Mouse (Mus musculus): ENCODE measurements around the gene Mob3b. TPM values are rescaled to one million over a fixed set of nuclear protein-coding genes. Genes with fewer than 3 reads are reported as not detected.

Gene Mob3b
- polyA plus RNA-seq, 1 experiment from 2014 or later = 11.1 TPM

- H3K36me3 ChIP-seq = no peaks in the 10 kb centered on the region
- ATAC-seq (ENCODE audit: insufficient number of reproducible peaks, low FRiP score, low TSS enrichment, low read depth) = no peak
These were observed 67.7 kb downstream of the Mob3b start for GRCm38 (mm10) chr4:35089321-35090316.

GRCm38 (mm10) chr4:35086067-35086700 lies 71.1 kb downstream of the Mob3b start:
- no peak overlapping the region for H3K4me3 ChIP-seq (replicated peaks)
- H3K9me3 ChIP-seq (replicated peaks) = no peaks in the 10 kb centered on the region
- 0 out of 2 replicates have a peak, but pooled peaks cover 11% of the 10 kb centered on the region for H3K4me1 ChIP-seq
- 39% methylated on average over 7 of the region's 7 CpGs for WGBS
- no peak overlapping the region for H3K9ac ChIP-seq
- H3K27me3 ChIP-seq = no peaks in the 10 kb centered on the region
- no peak overlapping the region for H3K27ac ChIP-seq (replicated peaks)
- ATAC-seq (ENCODE audit: insufficient number of reproducible peaks, low FRiP score, low TSS enrichment, low read depth) = no peak
- H3K36me3 ChIP-seq = no peaks in the 10 kb centered on the region
- H3K4me2 ChIP-seq (replicated peaks) = no peak overlapping the region

More at GRCm38 (mm10) chr4:35089321-35090316, 67.7 kb downstream of the Mob3b start:
- H3K9me3 ChIP-seq (replicated peaks) = no peaks in the 10 kb centered on the region
- H3K4me3 ChIP-seq (replicated peaks) = no peak overlapping the region
- H3K9ac ChIP-seq = no peak overlapping the region
- 0 out of 2 replicates have a peak overlapping the region, but pooled peaks have one; percentile 22 for H3K27ac ChIP-seq (replicated peaks)
- H3K27me3 ChIP-seq = no peaks in the 10 kb centered on the region
- H3K4me2 ChIP-seq (replicated peaks) = no peak overlapping the region
- H3K4me1 ChIP-seq = 0 out of 2 replicates have a peak, but pooled peaks cover 11% of the 10 kb centered on the region
- WGBS = 48% methylated on average over 14 of the region's 14 CpGs

- Histone ChIP-seq H3K9ac (no peak overlapping the region), H3K36me3 (no peaks in the 10 kb centered on the region), H3K27ac (replicated peaks) (no peak overlapping the region), H3K4me3 (replicated peaks) (no peak overlapping the region), H3K27me3 (no peaks in the 10 kb centered on the region), H3K4me1 (no peaks in the 10 kb centered on the region), H3K4me2 (replicated peaks) (no peak overlapping the region), H3K9me3 (replicated peaks) (no peaks in the 10 kb centered on the region)
- WGBS = 80% methylated on average over 8 of the region's 8 CpGs
- ATAC-seq (ENCODE audit: insufficient number of reproducible peaks, low FRiP score, low TSS enrichment, low read depth) = no peak
These were observed 73.2 kb downstream of the Mob3b start for GRCm38 (mm10) chr4:35084060-35084459.

- no peak for ATAC-seq (ENCODE audit: insufficient number of reproducible peaks, low FRiP score, low TSS enrichment, low read depth)
- WGBS = 64% methylated on average over 10 of the region's 10 CpGs
These were observed 74.7 kb downstream of the Mob3b start for GRCm38 (mm10) chr4:35082476-35083114.

GRCm38 (mm10) chr4:35080285-35080684 lies 77.0 kb downstream of the Mob3b start:
- Histone ChIP-seq H3K4me1 (no peaks in the 10 kb centered on the region), H3K4me2 (replicated peaks) (no peak overlapping the region), H3K36me3 (no peaks in the 10 kb centered on the region), H3K9ac (no peak overlapping the region), H3K27ac (replicated peaks) (no peak overlapping the region), H3K4me3 (replicated peaks) (no peak overlapping the region), H3K9me3 (replicated peaks) (no peaks in the 10 kb centered on the region), H3K27me3 (no peaks in the 10 kb centered on the region)
- 81% methylated on average over 6 of the region's 6 CpGs for WGBS
- ATAC-seq (ENCODE audit: insufficient number of reproducible peaks, low FRiP score, low TSS enrichment, low read depth) = no peak

More at GRCm38 (mm10) chr4:35082476-35083114, 74.7 kb downstream of the Mob3b start:
- H3K4me1 ChIP-seq = no peaks in the 10 kb centered on the region
- H3K36me3 ChIP-seq = no peaks in the 10 kb centered on the region
- H3K27ac ChIP-seq (replicated peaks) = no peak overlapping the region
- no peaks in the 10 kb centered on the region for H3K27me3 ChIP-seq
- no peak overlapping the region for H3K4me2 ChIP-seq (replicated peaks)
- no peak overlapping the region for H3K4me3 ChIP-seq (replicated peaks)
- no peaks in the 10 kb centered on the region for H3K9me3 ChIP-seq (replicated peaks)
- no peak overlapping the region for H3K9ac ChIP-seq

- no peak for ATAC-seq (ENCODE audit: insufficient number of reproducible peaks, low FRiP score, low TSS enrichment, low read depth)
- 32% methylated on average over 4 of the region's 4 CpGs for WGBS
- no peak overlapping the region for H3K27ac ChIP-seq (replicated peaks)
These were observed 88.5 kb downstream of the Mob3b start for GRCm38 (mm10) chr4:35068739-35069138.

GRCm38 (mm10) chr4:35066163-35066562 lies 91.1 kb downstream of the Mob3b start:
- H3K27me3 ChIP-seq = no peaks in the 10 kb centered on the region
- ATAC-seq (ENCODE audit: insufficient number of reproducible peaks, low FRiP score, low TSS enrichment, low read depth) = no peak
- no peak overlapping the region for H3K9ac ChIP-seq
- no peak overlapping the region for H3K4me3 ChIP-seq (replicated peaks)
- H3K9me3 ChIP-seq (replicated peaks) = no peaks in the 10 kb centered on the region
- H3K27ac ChIP-seq (replicated peaks) = no peak overlapping the region
- H3K4me1 ChIP-seq = peaks cover 22% of the 10 kb centered on the region
- no peaks in the 10 kb centered on the region for H3K36me3 ChIP-seq
- WGBS = 67% methylated on average over 4 of the region's 4 CpGs
- H3K4me2 ChIP-seq (replicated peaks) = no peak overlapping the region

More at GRCm38 (mm10) chr4:35068739-35069138, 88.5 kb downstream of the Mob3b start:
- Histone ChIP-seq H3K36me3 (no peaks in the 10 kb centered on the region), H3K4me2 (replicated peaks) (no peak overlapping the region), H3K9ac (no peak overlapping the region), H3K4me1 (peaks cover 22% of the 10 kb centered on the region), H3K4me3 (replicated peaks) (no peak overlapping the region), H3K9me3 (replicated peaks) (no peaks in the 10 kb centered on the region), H3K27me3 (no peaks in the 10 kb centered on the region)

- no peaks in the 10 kb centered on the region for H3K27me3 ChIP-seq
- H3K9ac ChIP-seq = no peak overlapping the region
- H3K4me3 ChIP-seq (replicated peaks) = no peak overlapping the region
- H3K36me3 ChIP-seq = no peaks in the 10 kb centered on the region
- WGBS = 32% methylated on average over 15 of the region's 15 CpGs
- H3K4me1 ChIP-seq = peaks cover 22% of the 10 kb centered on the region
- H3K4me2 ChIP-seq (replicated peaks) = no peak overlapping the region
- ATAC-seq (ENCODE audit: insufficient number of reproducible peaks, low FRiP score, low TSS enrichment, low read depth) = peak; percentile 68
- H3K9me3 ChIP-seq (replicated peaks) = no peaks in the 10 kb centered on the region
- H3K27ac ChIP-seq (replicated peaks) = no peak overlapping the region
These were observed 92.0 kb downstream of the Mob3b start for GRCm38 (mm10) chr4:35065075-35065838.

GRCm38 (mm10) chr4:35063146-35063719 lies 94.1 kb downstream of the Mob3b start:
- WGBS = 48% methylated on average over 7 of the region's 7 CpGs
- Histone ChIP-seq H3K27me3 (no peaks in the 10 kb centered on the region), H3K4me3 (replicated peaks) (no peak overlapping the region), H3K9ac (no peak overlapping the region), H3K4me2 (replicated peaks) (no peak overlapping the region), H3K36me3 (no peaks in the 10 kb centered on the region), H3K9me3 (replicated peaks) (no peaks in the 10 kb centered on the region), H3K4me1 (peaks cover 14% of the 10 kb centered on the region), H3K27ac (replicated peaks) (no peak overlapping the region)
- 0 out of 2 replicates have a peak, but pooled peaks have one; percentile 20 for ATAC-seq (ENCODE audit: insufficient number of reproducible peaks, low FRiP score, low TSS enrichment, low read depth)

GRCm38 (mm10) chr4:35060964-35061363 lies 96.3 kb downstream of the Mob3b start:
- no peak overlapping the region for H3K4me2 ChIP-seq (replicated peaks)
- no peak overlapping the region for H3K27ac ChIP-seq (replicated peaks)
- no peak overlapping the region for H3K4me3 ChIP-seq (replicated peaks)
- no peak overlapping the region for H3K9ac ChIP-seq
- ATAC-seq (ENCODE audit: insufficient number of reproducible peaks, low FRiP score, low TSS enrichment, low read depth) = no peak
- peaks cover 11% of the 10 kb centered on the region for H3K4me1 ChIP-seq
- H3K27me3 ChIP-seq = no peaks in the 10 kb centered on the region
- H3K9me3 ChIP-seq (replicated peaks) = no peaks in the 10 kb centered on the region
- WGBS = 46% methylated on average over 1 of the region's 1 CpGs
- H3K36me3 ChIP-seq = no peaks in the 10 kb centered on the region

Data from embryonic facial prominence, embryonic 15.5 days (tissue).